Mouse (Mus musculus) megakaryocyte, embryonic 14.5 days (primary cell): ENCODE data around the gene Magi2.

ENCODE experiments used
- FLI1 ChIP-seq: IDR thresholded peaks from 2 replicates; pipeline ENCODE4 v1.6.1; 2012; ENCODE audit warnings: low read length, inconsistent platforms, mixed read lengths
- GATA1 ChIP-seq: IDR thresholded peaks from 3 replicates; pipeline ENCODE4 v1.6.1; 2012; ENCODE audit warnings: mixed read lengths, low read length, inconsistent platforms, borderline replicate concordance

- TF ChIP-seq GATA1 = no peak
- TF ChIP-seq FLI1 = no peak
Measured at GRCm38 (mm10) chr5:20226471-20227210, 999.8 kb downstream of the Magi2 start.
